Mouse (Mus musculus): ENCODE measurements at regions not wholly inside any gene's neighbourhood (a gene's known extent, or its start where the extent isn't known, plus 50 kb on each side); places are given as distances from the start of the nearest gene placed in this dataset.

- no peak overlapping the region for H3K27ac ChIP-seq
Measured at GRCm38 (mm10) chr12:36943903-36944302, 164.4 kb upstream of the Meox2 start.

GRCm38 (mm10) chr12:36945964-36946363, 162.4 kb upstream of the Meox2 start:
- Histone ChIP-seq H3K36me3 (no peaks in the 10 kb centered on the region), H3K9me3 (no peaks in the 10 kb centered on the region), H3K4me3 (no peak overlapping the region), H3K9ac (no peak overlapping the region), H3K27ac (no peak overlapping the region), H3K4me2 (no peak overlapping the region), H3K4me1 (no peaks in the 10 kb centered on the region), H3K27me3 (no peaks in the 10 kb centered on the region)
- no peak for ATAC-seq (ENCODE audit: insufficient number of reproducible peaks, insufficient read depth, low FRiP score, low TSS enrichment, low read depth)
- 29% methylated on average over 1 of the region's 1 CpGs for WGBS

More at GRCm38 (mm10) chr12:36943903-36944302, 164.4 kb upstream of the Meox2 start:
- Histone ChIP-seq H3K36me3 (no peaks in the 10 kb centered on the region), H3K27me3 (no peaks in the 10 kb centered on the region), H3K4me3 (no peak overlapping the region), H3K4me2 (no peak overlapping the region), H3K9ac (no peak overlapping the region), H3K4me1 (no peaks in the 10 kb centered on the region), H3K9me3 (no peaks in the 10 kb centered on the region)
- 90% methylated on average over 1 of the region's 1 CpGs for WGBS
- ATAC-seq (ENCODE audit: insufficient number of reproducible peaks, insufficient read depth, low FRiP score, low TSS enrichment, low read depth) = no peak

- H3K4me3 ChIP-seq = no peak overlapping the region
- no peaks in the 10 kb centered on the region for H3K27me3 ChIP-seq
- H3K36me3 ChIP-seq = no peaks in the 10 kb centered on the region
- WGBS = 80% methylated on average over 3 of the region's 3 CpGs
- no peaks in the 10 kb centered on the region for H3K9me3 ChIP-seq
- no peak overlapping the region for H3K9ac ChIP-seq
- no peak for ATAC-seq (ENCODE audit: insufficient number of reproducible peaks, insufficient read depth, low FRiP score, low TSS enrichment, low read depth)
- H3K4me2 ChIP-seq = no peak overlapping the region
- no peak overlapping the region for H3K27ac ChIP-seq
- no peaks in the 10 kb centered on the region for H3K4me1 ChIP-seq
Measured at GRCm38 (mm10) chr12:36947902-36948301, 160.4 kb upstream of the Meox2 start.

GRCm38 (mm10) chr12:36949096-36949738, 159.1 kb upstream of the Meox2 start:
- H3K27me3 ChIP-seq = no peaks in the 10 kb centered on the region
- H3K36me3 ChIP-seq = no peaks in the 10 kb centered on the region
- no peaks in the 10 kb centered on the region for H3K9me3 ChIP-seq
- no peak overlapping the region for H3K9ac ChIP-seq
- 84% methylated on average over 2 of the region's 2 CpGs for whole genome bisulfite sequencing
- H3K4me3 ChIP-seq = no peak overlapping the region
- H3K4me2 ChIP-seq = no peak overlapping the region
- H3K4me1 ChIP-seq = no peaks in the 10 kb centered on the region
- no peak overlapping the region for H3K27ac ChIP-seq
- ATAC-seq (ENCODE audit: insufficient number of reproducible peaks, insufficient read depth, low FRiP score, low TSS enrichment, low read depth) = no peak

GRCm38 (mm10) chr12:36974432-36975094, 133.8 kb upstream of the Meox2 start:
- ATAC-seq (ENCODE audit: insufficient number of reproducible peaks, insufficient read depth, low FRiP score, low TSS enrichment, low read depth) = no peak
- 49% methylated on average over 3 of the region's 3 CpGs for WGBS
- Histone ChIP-seq H3K9me3 (no peaks in the 10 kb centered on the region), H3K9ac (no peak overlapping the region), H3K27me3 (no peaks in the 10 kb centered on the region), H3K4me1 (no peaks in the 10 kb centered on the region), H3K27ac (no peak overlapping the region), H3K36me3 (no peaks in the 10 kb centered on the region), H3K4me2 (no peak overlapping the region), H3K4me3 (no peak overlapping the region)

- H3K4me3 ChIP-seq = no peak overlapping the region
- H3K4me2 ChIP-seq = no peak overlapping the region
- H3K9me3 ChIP-seq = no peaks in the 10 kb centered on the region
- H3K27me3 ChIP-seq = no peaks in the 10 kb centered on the region
- no peak overlapping the region for H3K9ac ChIP-seq
- no peaks in the 10 kb centered on the region for H3K4me1 ChIP-seq
- ATAC-seq (ENCODE audit: insufficient number of reproducible peaks, insufficient read depth, low FRiP score, low TSS enrichment, low read depth) = no peak
- no peaks in the 10 kb centered on the region for H3K36me3 ChIP-seq
- no peak overlapping the region for H3K27ac ChIP-seq
- WGBS = 70% methylated on average over 3 of the region's 3 CpGs
Measured at GRCm38 (mm10) chr12:36977141-36977540, 131.2 kb upstream of the Meox2 start.

- Histone ChIP-seq H3K27me3 (no peaks in the 10 kb centered on the region), H3K9me3 (no peaks in the 10 kb centered on the region), H3K9ac (no peak overlapping the region), H3K36me3 (no peaks in the 10 kb centered on the region), H3K4me3 (no peak overlapping the region), H3K27ac (no peak overlapping the region), H3K4me1 (no peaks in the 10 kb centered on the region), H3K4me2 (no peak overlapping the region)
- 79% methylated on average over 4 of the region's 4 CpGs for WGBS
- ATAC-seq (ENCODE audit: insufficient number of reproducible peaks, insufficient read depth, low FRiP score, low TSS enrichment, low read depth) = no peak
Measured at GRCm38 (mm10) chr12:36991135-36991534, 117.2 kb upstream of the Meox2 start.

GRCm38 (mm10) chr12:36991970-36992369, 116.4 kb upstream of the Meox2 start:
- no peak for ATAC-seq (ENCODE audit: insufficient number of reproducible peaks, insufficient read depth, low FRiP score, low TSS enrichment, low read depth)
- no peaks in the 10 kb centered on the region for H3K27me3 ChIP-seq

GRCm38 (mm10) chr12:37001401-37001800, 106.9 kb upstream of the Meox2 start:
- no peak overlapping the region for H3K9ac ChIP-seq
- no peak overlapping the region for H3K27ac ChIP-seq
- no peak overlapping the region for H3K4me2 ChIP-seq
- no peak overlapping the region for H3K4me3 ChIP-seq
- H3K36me3 ChIP-seq = no peaks in the 10 kb centered on the region
- no peaks in the 10 kb centered on the region for H3K9me3 ChIP-seq
- no peaks in the 10 kb centered on the region for H3K4me1 ChIP-seq
- no peak for ATAC-seq (ENCODE audit: insufficient number of reproducible peaks, insufficient read depth, low FRiP score, low TSS enrichment, low read depth)
- H3K27me3 ChIP-seq = no peaks in the 10 kb centered on the region
- WGBS = 72% methylated on average over 3 of the region's 3 CpGs

More at GRCm38 (mm10) chr12:36991970-36992369, 116.4 kb upstream of the Meox2 start:
- H3K4me2 ChIP-seq = no peak overlapping the region
- H3K9ac ChIP-seq = no peak overlapping the region
- no peak overlapping the region for H3K4me3 ChIP-seq
- WGBS = 76% methylated on average over 4 of the region's 4 CpGs
- H3K4me1 ChIP-seq = no peaks in the 10 kb centered on the region
- H3K27ac ChIP-seq = no peak overlapping the region
- no peaks in the 10 kb centered on the region for H3K9me3 ChIP-seq
- H3K36me3 ChIP-seq = no peaks in the 10 kb centered on the region

- Histone ChIP-seq H3K4me2 (no peak overlapping the region), H3K9me3 (no peaks in the 10 kb centered on the region), H3K4me3 (no peak overlapping the region), H3K27me3 (no peaks in the 10 kb centered on the region), H3K4me1 (no peaks in the 10 kb centered on the region), H3K36me3 (no peaks in the 10 kb centered on the region), H3K27ac (no peak overlapping the region), H3K9ac (no peak overlapping the region)
- no peak for ATAC-seq (ENCODE audit: insufficient number of reproducible peaks, insufficient read depth, low FRiP score, low TSS enrichment, low read depth)
- 78% methylated on average over 1 of the region's 1 CpGs for WGBS
Measured at GRCm38 (mm10) chr12:37005262-37005661, 103.1 kb upstream of the Meox2 start.

GRCm38 (mm10) chr12:37010306-37010705, 98.0 kb upstream of the Meox2 start:
- H3K9ac ChIP-seq = no peak overlapping the region
- 75% methylated on average over 1 of the region's 1 CpGs for WGBS
- H3K4me2 ChIP-seq = no peak overlapping the region
- no peaks in the 10 kb centered on the region for H3K4me1 ChIP-seq
- H3K36me3 ChIP-seq = no peaks in the 10 kb centered on the region
- H3K9me3 ChIP-seq = no peaks in the 10 kb centered on the region
- H3K27me3 ChIP-seq = no peaks in the 10 kb centered on the region
- no peak overlapping the region for H3K27ac ChIP-seq
- ATAC-seq (ENCODE audit: insufficient number of reproducible peaks, insufficient read depth, low FRiP score, low TSS enrichment, low read depth) = no peak
- H3K4me3 ChIP-seq = no peak overlapping the region

- H3K4me3 ChIP-seq = no peak overlapping the region
- no peak overlapping the region for H3K9ac ChIP-seq
- WGBS = 61% methylated on average over 4 of the region's 4 CpGs
- H3K36me3 ChIP-seq = no peaks in the 10 kb centered on the region
- H3K9me3 ChIP-seq = no peaks in the 10 kb centered on the region
- no peak overlapping the region for H3K4me2 ChIP-seq
- ATAC-seq (ENCODE audit: insufficient number of reproducible peaks, insufficient read depth, low FRiP score, low TSS enrichment, low read depth) = no peak
- H3K4me1 ChIP-seq = no peaks in the 10 kb centered on the region
- no peaks in the 10 kb centered on the region for H3K27me3 ChIP-seq
- no peak overlapping the region for H3K27ac ChIP-seq
Measured at GRCm38 (mm10) chr12:37014401-37014800, 93.9 kb upstream of the Meox2 start.

All from embryonic facial prominence, embryonic 13.5 days (tissue).